Mouse (Mus musculus) ES-Bruce4 (cell line): ENCODE data around the gene Kel.

ENCODE experiments used
- CTCF ChIP-seq: IDR thresholded peaks from one replicate; pipeline ENCODE4 v1.8.1; 2011; ENCODE audit warnings: low read depth, low read length
- POLR2A ChIP-seq: IDR thresholded peaks from one replicate; pipeline ENCODE4 v1.8.1; 2011; ENCODE audit warnings: low read length; ENCODE audit not compliant: insufficient read depth

DNA sequence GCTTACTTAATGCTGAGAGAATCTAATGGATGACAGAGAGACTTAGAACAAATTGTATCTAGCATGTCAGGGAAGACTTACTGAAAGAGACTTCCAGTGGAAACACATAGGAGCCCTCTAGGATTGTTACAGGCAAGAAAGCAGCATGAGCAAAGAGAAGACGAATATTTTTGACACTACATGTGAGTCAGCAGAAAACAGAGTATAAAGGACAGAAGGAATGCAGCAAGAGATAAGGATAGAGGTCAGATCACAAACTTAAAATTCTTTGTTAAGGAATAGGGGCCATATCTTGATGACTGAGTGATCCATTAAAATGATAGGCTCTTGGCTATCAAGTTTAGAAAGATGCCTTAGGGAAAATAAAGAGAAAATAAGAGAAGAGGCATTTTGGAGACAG, 2.9 kb downstream of the Kel start:
- no peak for TF ChIP-seq CTCF
- no peak for TF ChIP-seq POLR2A
